Mouse (Mus musculus) retina, postnatal 1 day (tissue): Measurements from ENCODE around the gene Chst11.

Experiments used
- DNase-seq: peaks from one replicate; pipeline ENCODE4 v3.0.0-alpha.2; 2012

Chst11 gene

DNA sequence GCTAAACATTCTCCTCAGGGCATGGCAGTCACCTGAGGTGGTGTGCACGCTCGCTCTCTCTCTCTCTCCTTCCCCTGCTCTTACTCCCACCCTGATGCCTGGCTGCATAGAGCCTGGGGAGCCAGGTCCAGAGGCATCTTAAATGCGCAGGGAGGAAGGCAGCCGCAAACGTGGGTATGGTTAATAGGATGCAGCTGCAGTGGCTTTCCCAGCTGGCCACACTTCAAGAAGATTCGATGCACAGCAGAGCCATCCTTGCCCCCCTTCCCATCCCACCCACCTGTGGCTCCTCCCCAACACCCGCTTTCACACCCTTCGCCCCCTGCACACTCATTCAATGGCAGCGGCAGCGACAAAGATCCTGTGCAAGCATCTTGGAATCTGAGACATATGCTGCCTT lies 95.6 kb downstream of the Chst11 start:
- DNase-seq, result no peak

- DNase-seq, result no peak
These were observed 98.6 kb downstream of the Chst11 start for GRCm38 (mm10) chr10:83083946-83084345.

- no peak for DNase-seq
These were observed 103.0 kb downstream of the Chst11 start for GRCm38 (mm10) chr10:83088318-83088717.

GRCm38 (mm10) chr10:83088826-83089225 lies 103.5 kb downstream of the Chst11 start:
- no peak for DNase-seq

DNA sequence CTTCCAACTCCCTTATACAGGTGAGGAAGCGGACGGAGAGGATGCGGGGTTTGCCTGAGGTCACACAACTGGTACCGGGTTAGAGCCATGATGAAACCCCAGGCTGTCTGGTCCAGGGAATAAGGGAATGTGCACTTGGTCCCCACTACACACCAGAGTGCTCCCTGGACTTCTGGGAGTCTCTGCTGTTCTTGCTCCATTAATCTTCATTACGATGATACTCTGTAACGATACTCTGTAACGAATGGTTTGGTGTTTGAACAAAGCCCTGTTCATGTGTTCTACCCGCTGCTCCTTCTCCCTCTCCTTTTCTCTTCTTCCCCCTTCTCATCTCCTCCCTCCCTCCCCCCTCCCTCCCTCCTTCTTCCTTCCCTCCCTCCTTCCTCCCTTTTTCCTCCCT lies 104.9 kb downstream of the Chst11 start:
- DNase-seq, result no peak

GRCm38 (mm10) chr10:83093705-83094104 lies 108.4 kb downstream of the Chst11 start:
- DNase-seq, result no peak

DNA sequence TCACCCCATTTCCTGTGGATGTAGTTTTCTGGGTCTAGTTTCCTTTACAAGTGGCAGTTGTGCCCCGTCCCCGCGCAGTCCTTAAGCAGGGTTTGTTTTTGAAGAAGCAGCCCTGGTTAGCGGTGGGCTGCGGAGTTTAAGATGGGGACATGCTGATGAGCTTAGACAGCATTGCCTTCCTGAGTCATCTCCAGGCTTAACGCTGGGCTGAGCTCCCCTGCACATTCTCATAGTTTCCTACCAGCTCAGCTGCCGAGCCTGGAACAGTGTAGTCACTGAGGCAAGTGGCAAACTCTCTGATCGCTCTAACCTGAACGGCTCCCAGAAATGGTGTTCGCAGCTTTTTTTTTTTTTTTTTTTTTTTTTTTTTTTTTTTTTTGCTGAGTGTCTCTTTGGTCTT lies 109.0 kb downstream of the Chst11 start:
- DNase-seq, result no peak

DNA sequence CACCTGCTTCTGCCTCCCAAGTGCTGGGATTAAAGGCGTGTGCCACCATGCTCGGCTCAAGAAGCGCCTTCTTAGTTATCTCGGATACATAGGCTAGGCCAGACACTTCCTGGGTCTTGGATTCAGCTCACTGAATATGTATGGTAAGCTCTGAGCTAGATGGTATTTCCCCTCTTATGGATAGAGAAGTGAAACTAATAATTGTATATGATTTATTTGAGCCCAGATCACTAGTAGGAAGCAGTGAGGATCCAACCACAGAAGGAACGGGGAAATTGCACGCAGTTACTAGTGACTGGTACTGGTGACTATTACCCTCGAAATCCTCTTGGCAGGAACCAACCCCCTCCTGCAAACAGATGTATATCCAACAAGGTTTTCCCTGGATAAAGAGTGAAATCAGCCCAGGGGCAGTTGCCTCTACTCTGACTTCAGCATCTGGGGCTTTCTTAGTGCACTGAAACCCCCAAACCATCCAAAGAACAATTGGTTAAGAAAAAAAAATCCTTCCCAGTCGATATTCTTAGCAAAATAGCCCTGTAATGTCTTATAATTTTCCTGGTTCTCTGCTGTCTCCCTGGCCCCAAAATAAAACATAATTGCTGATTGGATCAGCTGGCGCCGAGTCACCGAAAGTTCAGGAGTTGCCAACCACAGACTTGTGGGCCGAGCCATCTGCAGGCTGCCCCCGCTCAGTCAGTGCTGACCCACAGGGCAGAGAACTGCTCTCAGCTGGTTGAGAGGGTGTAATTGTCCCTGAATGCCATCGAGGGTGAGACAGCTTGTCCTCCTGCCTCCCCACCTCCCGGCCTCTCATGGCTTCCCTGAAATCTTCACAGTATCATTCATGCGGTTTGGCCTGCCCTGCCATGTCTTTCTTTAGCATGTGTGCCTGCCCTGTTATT lies 109.8 kb downstream of the Chst11 start:
- DNase-seq, result no peak

- DNase-seq, result no peak
These were observed 111.0 kb downstream of the Chst11 start for GRCm38 (mm10) chr10:83096257-83096656.

- DNase-seq, result no peak
These were observed 113.6 kb downstream of the Chst11 start for GRCm38 (mm10) chr10:83098940-83099339.

- peak; percentile 72 for DNase-seq
These were observed 114.4 kb downstream of the Chst11 start for GRCm38 (mm10) chr10:83099669-83100068.

GRCm38 (mm10) chr10:83100890-83101289 lies 115.6 kb downstream of the Chst11 start:
- no peak for DNase-seq

- no peak for DNase-seq
These were observed 116.3 kb downstream of the Chst11 start for GRCm38 (mm10) chr10:83101421-83102207.

DNA sequence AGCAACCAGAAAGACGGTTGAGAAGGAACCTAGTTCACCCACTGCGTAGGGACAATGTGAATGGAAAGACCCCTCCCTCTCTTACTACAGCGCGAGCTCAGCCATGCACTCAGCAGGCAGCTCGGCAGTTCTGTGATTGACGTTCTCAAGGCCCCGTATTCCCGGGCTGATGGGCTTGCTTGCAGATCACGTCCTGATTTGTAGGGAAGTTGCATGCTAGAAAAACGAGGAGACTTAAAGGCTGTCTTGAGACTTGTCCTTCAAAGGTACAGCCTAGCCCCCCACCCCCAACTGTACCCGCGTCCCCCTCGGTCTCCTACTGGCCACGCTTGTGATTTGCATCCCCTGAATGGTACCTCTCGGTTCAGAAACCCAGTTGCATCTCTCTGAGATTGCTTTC lies 117.4 kb downstream of the Chst11 start:
- no peak for DNase-seq

DNA sequence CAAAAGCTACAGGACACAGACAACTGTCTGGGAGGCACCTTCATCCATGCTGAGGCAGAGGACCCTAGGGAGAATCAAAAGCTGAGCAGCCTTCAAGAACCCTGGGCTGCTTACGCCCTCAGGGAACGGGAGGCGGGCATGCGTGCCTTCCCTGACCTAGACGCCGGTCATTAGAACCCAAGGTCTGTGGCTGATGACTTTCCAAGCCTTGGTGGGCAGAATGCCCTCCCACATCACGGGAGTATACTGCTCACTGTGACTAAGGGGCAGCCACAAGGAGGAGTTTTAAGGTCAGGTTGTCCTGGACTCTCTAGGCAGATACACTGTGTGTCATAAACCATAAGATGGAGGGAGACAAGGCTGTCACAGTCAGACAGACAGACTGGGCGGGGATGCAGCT lies 118.9 kb downstream of the Chst11 start:
- DNase-seq, result no peak

DNA sequence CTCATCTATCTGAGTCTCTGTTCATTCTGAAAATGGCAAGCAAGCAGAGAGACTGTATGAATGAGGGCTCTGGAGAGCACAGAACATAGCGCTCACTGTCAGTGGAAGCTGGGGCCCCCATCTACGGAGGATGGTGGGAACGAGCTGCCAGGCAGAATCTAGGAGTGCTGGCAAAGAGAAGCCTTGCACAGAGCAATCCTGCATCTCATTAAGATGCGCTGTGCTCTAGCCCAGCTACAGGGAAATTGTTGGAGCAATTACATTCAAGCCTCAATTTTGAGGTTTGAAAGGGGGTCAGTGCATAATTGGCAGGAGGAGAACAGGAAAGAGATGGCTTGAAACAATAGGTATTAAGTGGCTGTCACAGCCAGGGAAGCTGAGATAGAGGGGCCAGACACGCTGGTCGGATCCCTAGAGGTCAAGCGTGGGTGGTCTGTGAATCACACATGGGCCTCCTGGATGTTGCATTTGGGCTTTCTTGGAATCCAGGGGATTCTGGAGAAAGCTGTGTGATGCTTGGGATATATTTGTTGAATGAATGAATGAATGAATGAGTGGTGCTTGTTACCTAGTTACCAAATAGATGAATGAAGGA lies 121.0 kb downstream of the Chst11 start:
- DNase-seq, result peak; percentile 94

DNA sequence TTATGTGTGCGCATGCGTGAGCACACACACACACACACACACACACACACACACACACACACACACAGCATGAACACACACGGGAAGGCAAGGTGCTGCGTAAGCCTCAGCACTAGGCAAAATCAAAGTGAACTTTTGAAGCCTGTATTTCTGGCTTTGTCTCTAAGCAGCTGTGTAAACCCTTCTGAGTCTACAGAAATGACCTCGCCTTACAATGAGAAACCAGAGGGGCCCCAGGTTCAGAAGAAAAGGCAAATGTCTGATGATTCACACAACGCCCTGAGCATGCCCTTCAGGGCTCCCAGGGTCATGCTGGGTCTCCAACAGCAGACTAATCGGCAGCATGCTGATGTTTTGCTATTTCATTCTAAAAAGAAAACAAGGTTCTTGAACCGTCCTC lies 122.1 kb downstream of the Chst11 start:
- no peak for DNase-seq

- DNase-seq, result no peak
These were observed 122.8 kb downstream of the Chst11 start for GRCm38 (mm10) chr10:83107921-83108738.

- DNase-seq, result no peak
These were observed 123.6 kb downstream of the Chst11 start for GRCm38 (mm10) chr10:83108946-83109345.

DNA sequence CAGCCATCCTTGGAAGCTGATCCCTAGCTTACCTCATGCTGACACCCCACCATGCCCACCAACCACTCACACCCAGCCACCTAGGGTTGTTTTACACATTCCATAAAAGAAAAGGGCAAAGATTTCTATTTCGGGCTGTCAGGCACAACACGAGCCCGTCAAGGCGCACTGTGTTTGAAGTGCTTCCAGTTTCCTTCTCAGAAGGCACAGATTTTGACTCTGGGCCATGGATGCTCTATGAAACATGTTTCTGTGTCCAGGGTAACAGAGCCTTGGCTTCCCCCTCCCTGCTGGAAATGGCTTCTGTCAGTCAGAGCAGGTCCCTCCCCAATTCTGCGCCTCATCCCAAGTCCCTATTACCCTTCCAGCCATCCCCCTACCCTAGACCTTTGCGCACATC lies 125.7 kb downstream of the Chst11 start:
- no peak for DNase-seq

- DNase-seq, result no peak
These were observed 127.0 kb downstream of the Chst11 start for GRCm38 (mm10) chr10:83112345-83112744.

GRCm38 (mm10) chr10:83114564-83114963 lies 129.3 kb downstream of the Chst11 start:
- DNase-seq, result no peak

GRCm38 (mm10) chr10:83116889-83117288 lies 131.6 kb downstream of the Chst11 start:
- no peak for DNase-seq
